8 mouse cellular contexts compared by ENCODE assay signal in the genomic region with DNA sequence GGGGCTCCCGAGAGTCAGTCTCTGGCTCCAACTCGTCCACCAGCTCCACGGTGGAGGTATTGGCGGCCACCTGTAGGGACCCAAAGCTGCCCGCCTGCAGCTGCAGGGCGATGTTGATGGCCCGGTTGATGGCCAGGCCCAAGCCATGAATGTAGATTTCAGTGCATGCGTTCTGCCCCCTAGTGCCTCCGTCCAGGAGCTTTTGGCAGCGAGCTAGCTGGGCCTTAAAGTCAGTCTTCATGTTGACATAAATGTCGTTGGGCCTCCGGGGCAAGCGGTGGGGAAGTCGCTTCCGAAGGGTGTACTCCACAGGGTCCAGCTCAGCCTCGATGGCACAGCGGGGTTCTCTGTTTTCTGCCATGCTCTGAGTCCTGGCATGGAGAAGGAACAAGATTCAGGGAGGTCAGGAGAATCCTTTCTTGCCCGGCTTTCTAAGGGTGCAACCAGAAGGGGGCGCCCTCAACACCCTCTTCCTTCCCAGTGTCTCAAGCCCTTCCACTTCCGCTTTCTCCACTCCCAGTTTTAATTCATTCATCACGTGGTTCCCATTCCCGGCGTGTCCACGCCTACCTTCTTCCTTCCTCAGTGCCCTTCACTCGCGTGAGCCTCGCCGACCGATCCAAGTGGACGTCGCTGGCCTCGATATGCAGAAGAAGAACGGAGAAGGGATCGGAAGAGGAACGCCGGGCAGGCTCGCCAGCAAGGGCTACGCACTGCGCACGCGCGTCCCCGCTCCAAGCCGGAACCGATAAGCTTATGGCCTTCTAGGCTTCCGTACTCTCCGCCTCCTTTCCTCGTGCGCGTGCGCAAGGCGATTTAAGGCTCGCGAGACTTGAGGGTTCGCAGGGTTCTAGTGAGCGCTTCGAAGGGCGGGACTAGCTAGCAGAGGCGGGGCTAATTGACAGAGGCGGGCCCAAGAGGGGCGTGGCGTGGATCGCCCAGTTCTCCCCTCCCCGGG. TPM values are rescaled to one million over a fixed set of nuclear protein-coding genes. Genes with fewer than 3 reads are reported as not detected.
DNase-seq lines count a peak whose midpoint lies in the region; ATAC-seq lines count a peak whose summit lies in the region.

A gene (minus strand): TSS at position 810 of the 958 bp plus-strand sequence.

- peak; percentile 81 for ATAC-seq in megakaryocyte progenitor cell, adult 5-6 weeks (replicated peaks; ENCODE audit: poor library complexity)

- DNase-seq in adipocyte (ENCODE audit: low spot score), result peak; percentile 100
- DNase-seq in embryo, embryonic 10 days (ENCODE audit: low spot score), result peak; percentile 100
- peak; percentile 99 for DNase-seq in gastrocnemius, postnatal 10 days
- DNase-seq in induced T-regulatory cell, adult 2 months (ENCODE audit: low read depth), result peak; percentile 100
- peak; percentile 99 to 100 for DNase-seq in left cerebral cortex, adult 9 months (ENCODE audit: low spot score in 2 of 2)
- peak; percentile 99 for DNase-seq in right cerebral cortex, postnatal 14 days
- DNase-seq in urinary bladder, postnatal 36 days (ENCODE audit: low spot score in 2 of 2), result peak; percentile 100

RNA-seq across cellular contexts. Expression of the gene that starts here (rescaled TPM):
- 10 to 100 TPM; 16.6 to 18.5 TPM for total RNA-seq in gastrocnemius, postnatal 10 days (2021)
- 31.9 and 35.0 TPM in 2 replicates for total RNA-seq in megakaryocyte progenitor cell, adult 5-6 weeks (2015)
- 22.7 and 29.2 TPM in 2 replicates for total RNA-seq in megakaryocyte progenitor cell, adult 5-6 weeks (2017)

Comparison
In these comparisons a context has a peak if more than half of its experiments do, and no peak if none do; other contexts are left out.
1. Peak in every context shown above with its lines: DNase-seq and ATAC-seq.